Mouse (Mus musculus): Measurements from ENCODE around the gene Mtch1. TPM values are rescaled to one million over a fixed set of nuclear protein-coding genes. Genes with fewer than 3 reads are reported as not detected.

Mtch1 gene
- polyA plus RNA-seq, 1 experiment, result 138 TPM

DNA sequence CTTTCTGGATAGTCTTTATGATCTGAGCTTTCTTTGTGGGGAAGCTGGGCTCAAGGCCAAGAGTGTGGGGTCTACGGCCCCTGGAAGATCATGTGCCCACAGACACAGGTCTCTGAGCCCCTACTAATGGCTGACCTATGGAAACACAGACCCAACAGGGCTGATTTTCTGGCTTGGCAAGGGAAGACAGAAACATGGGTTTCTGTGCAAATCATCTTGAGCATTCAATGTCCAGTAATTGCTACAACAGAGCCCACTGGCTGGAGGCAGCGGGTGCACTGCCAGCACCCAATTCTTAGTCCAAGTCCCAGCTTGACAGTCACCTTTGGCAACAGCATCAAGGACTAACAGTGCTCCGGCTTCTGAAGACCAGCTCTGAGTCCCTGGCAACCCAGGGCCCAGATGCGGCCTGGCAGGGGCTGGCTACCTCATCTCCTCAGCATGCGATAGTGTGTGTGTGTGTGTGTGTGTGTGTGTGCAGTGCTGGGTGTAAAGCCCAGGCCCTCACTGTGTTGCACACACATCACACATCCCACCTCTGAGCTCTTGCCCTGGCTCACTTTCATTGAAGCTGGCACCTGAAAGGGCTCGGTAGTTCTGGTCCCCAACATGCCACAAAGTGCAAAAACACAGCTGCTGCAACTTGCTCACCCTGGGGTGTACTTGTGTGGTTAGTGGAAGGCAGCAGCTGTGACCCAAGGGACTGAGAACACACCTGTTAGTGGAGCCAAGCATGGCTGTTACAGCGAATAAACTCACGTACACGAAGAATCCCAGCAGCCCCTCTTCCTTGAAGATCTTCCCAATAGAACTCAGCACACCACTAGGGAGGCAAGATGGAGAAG lies 9.5 kb downstream of the Mtch1 start:
- Histone ChIP-seq H3K4me1 (ENCODE audit: control insufficient read depth, insufficient read depth, low read length) (peaks cover 8% of the 10 kb centered on the region; the same call in 1 of the 2 replicates), H3K4me3 (ENCODE audit: insufficient read depth, low read length) (no peak overlapping the region), H3K27ac (ENCODE audit: insufficient read depth, low read depth, low read length) (no peak overlapping the region)
- TF ChIP-seq POLR2A (IDR thresholded peaks at IDR 0.05; ENCODE audit: borderline replicate concordance, low read depth, low read length) (no peak), CTCF (IDR thresholded peaks at IDR 0.05; ENCODE audit: low read depth, low read length) (no peak)

DNA sequence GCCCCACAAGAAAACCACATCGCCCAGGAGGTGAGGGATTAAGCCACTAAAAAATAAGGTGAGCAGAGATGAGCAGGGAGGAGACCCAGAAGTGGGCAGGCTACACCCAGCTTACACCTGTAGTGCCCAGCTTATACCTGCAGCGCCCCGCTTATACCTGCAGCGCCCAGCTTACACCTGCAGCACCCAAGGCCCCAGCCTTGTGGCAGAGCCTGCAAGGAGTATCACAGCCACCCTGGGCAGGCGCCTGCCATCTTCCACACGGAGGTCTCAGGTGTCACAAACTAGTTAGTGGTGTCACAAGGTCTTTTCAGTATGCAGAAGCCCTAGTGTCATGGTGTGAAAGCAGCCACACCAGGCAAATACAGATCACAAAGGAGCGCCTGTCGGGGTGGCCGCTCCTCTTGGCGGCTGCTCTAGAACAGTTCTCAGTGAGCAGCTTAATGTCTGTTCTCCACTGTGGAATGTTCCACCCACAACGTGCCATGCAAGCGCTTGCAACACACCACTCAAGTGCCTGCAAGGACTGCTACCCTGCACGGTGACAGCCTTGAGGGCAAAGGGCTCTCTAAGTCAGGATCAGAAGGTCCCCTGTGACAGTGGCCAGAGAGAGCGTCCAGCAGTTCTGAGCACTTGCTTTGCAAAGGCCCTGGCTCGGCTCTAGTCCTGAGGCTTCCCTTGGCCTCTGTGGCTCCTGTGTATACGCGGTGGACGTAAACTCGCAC lies 11.3 kb downstream of the Mtch1 start:
- H3K4me1 ChIP-seq (ENCODE audit: control insufficient read depth, insufficient read depth, low read length), result no peaks in the 10 kb centered on the region
- no peak for TF ChIP-seq CTCF (IDR thresholded peaks at IDR 0.05; ENCODE audit: low read depth, low read length)
- TF ChIP-seq POLR2A (IDR thresholded peaks at IDR 0.05; ENCODE audit: borderline replicate concordance, low read depth, low read length), result no peak

DNA sequence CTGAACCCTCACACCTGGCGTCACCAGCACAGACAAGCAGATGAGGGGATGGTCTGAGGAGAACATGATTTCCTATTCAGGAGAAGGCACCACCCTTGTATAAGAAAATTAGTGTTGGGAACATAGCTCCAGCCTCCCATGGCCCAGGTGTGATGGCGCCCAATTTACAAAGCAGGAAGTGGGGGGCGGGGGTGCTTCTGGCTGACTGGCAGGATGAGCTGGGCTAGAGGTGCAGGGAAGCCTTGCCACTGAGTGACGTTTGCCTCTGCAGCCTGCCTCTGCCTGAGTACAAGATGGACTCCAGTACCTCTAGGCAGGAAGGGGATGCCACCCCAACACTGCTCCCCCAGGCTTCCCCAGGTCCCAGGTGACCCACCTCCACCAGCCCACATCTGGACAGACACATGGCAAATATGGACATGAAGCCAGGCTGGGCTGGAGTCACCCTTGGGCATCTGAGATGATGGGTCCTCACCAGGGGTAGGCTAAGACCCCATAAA lies 15.5 kb downstream of the Mtch1 start:
- TF ChIP-seq CTCF (IDR thresholded peaks at IDR 0.05; ENCODE audit: low read depth, low read length) (no peak), POLR2A (IDR thresholded peaks at IDR 0.05; ENCODE audit: borderline replicate concordance, low read depth, low read length) (no peak)
- Histone ChIP-seq H3K4me3 (ENCODE audit: insufficient read depth, low read length) (no peak overlapping the region), H3K4me1 (ENCODE audit: control insufficient read depth, insufficient read depth, low read length) (no peaks in the 10 kb centered on the region), H3K27ac (ENCODE audit: insufficient read depth, low read depth, low read length) (no peak overlapping the region)

More for the DNA sequence above, 11.3 kb downstream of the Mtch1 start:
- Histone ChIP-seq H3K27ac (ENCODE audit: insufficient read depth, low read depth, low read length) (no peak overlapping the region), H3K4me3 (ENCODE audit: insufficient read depth, low read length) (no peak overlapping the region)

DNA sequence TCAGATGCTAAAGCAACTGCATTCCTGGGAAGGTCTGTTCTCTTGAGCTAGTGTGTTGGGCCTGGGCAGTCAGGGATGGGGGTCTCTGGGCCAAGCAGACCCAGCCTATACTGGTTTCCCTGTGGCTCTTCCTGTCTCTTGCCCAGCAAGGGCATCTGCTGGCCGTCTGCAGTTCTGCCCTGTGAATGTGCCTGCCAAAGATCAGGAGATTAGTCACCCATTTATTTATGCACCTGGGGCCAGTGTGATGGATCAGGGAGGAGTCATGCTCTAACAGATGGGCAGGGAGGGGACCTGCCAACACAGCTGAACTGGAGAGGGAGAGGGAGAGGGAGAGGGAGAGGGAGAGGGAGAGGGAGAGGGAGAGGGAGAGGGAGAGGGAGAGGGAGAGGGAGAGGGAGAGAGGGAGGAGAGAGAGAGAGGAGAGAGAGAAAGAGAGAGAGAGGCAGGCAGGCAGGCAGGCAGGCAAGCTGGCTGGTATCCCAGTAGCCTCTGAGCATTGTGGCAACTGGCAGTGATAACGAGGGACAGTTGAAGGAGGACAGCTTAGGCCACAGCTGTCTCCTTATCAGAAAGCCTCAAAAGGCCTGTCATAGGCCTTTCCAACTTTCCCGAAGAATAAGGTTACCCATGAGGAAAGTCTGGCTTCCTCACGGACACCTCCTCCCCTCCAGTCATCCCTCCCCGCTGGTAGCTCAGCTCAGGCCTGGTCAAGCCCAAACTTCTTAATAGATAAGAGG lies 16.9 kb downstream of the Mtch1 start:
- TF ChIP-seq POLR2A (IDR thresholded peaks at IDR 0.05; ENCODE audit: borderline replicate concordance, low read depth, low read length), result no peak
- Histone ChIP-seq H3K27ac (ENCODE audit: insufficient read depth, low read depth, low read length) (no peak overlapping the region), H3K4me1 (ENCODE audit: control insufficient read depth, insufficient read depth, low read length) (no peaks in the 10 kb centered on the region), H3K4me3 (ENCODE audit: insufficient read depth, low read length) (no peak overlapping the region)

DNA sequence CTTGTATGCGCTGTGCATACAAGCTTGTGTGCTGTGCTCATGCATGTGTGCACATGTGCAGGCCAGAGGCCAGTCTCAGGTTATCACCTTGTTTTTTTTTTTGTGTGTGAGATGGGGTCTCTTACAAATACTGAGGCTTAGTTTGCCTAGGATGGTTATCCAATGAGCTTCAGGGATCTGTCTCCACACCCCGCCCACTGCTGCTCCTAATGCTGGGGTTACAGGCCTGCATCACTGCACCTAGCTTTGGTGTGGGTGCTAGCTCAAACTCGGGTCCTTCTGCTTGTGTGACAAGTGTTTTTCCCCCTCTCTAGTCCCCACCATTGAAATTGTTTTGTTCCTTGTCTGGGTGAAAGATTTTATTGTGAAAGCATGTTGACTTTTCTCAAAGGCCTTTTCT lies 17.5 kb downstream of the Mtch1 start:
- no peak overlapping the region for H3K27ac ChIP-seq (ENCODE audit: insufficient read depth, low read depth, low read length)
- H3K4me3 ChIP-seq (ENCODE audit: insufficient read depth, low read length), result no peak overlapping the region
- no peaks in the 10 kb centered on the region for H3K4me1 ChIP-seq (ENCODE audit: control insufficient read depth, insufficient read depth, low read length)
- no peak for TF ChIP-seq POLR2A (IDR thresholded peaks at IDR 0.05; ENCODE audit: borderline replicate concordance, low read depth, low read length)
- no peak for TF ChIP-seq CTCF (IDR thresholded peaks at IDR 0.05; ENCODE audit: low read depth, low read length)

DNA sequence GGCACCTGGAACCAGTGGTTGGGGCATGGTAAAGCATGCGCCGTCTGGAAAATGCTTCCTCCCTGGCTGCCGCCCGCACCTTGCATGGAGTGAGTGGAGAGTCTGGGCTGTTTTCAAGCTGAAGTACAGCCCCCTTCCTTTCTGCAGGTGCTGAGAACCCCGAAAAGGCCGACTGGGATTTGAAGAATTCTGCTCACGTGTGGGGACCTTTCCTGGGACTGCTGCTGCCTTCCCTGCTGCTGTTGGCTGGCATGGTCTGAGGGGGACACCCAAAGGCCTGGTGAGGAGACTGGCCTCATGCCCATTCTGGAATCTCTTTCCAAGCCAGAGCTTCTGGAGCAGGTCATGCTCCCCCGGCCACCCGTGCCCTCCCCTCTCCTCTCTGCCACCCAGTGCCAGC lies 20.0 kb downstream of the Mtch1 start:
- no peak for TF ChIP-seq CTCF (IDR thresholded peaks at IDR 0.05; ENCODE audit: low read depth, low read length)
- TF ChIP-seq POLR2A (IDR thresholded peaks at IDR 0.05; ENCODE audit: borderline replicate concordance, low read depth, low read length), result no peak
- Histone ChIP-seq H3K4me3 (ENCODE audit: insufficient read depth, low read length) (no peak overlapping the region), H3K4me1 (ENCODE audit: control insufficient read depth, insufficient read depth, low read length) (no peaks in the 10 kb centered on the region), H3K27ac (ENCODE audit: insufficient read depth, low read depth, low read length) (no peak overlapping the region)

DNA sequence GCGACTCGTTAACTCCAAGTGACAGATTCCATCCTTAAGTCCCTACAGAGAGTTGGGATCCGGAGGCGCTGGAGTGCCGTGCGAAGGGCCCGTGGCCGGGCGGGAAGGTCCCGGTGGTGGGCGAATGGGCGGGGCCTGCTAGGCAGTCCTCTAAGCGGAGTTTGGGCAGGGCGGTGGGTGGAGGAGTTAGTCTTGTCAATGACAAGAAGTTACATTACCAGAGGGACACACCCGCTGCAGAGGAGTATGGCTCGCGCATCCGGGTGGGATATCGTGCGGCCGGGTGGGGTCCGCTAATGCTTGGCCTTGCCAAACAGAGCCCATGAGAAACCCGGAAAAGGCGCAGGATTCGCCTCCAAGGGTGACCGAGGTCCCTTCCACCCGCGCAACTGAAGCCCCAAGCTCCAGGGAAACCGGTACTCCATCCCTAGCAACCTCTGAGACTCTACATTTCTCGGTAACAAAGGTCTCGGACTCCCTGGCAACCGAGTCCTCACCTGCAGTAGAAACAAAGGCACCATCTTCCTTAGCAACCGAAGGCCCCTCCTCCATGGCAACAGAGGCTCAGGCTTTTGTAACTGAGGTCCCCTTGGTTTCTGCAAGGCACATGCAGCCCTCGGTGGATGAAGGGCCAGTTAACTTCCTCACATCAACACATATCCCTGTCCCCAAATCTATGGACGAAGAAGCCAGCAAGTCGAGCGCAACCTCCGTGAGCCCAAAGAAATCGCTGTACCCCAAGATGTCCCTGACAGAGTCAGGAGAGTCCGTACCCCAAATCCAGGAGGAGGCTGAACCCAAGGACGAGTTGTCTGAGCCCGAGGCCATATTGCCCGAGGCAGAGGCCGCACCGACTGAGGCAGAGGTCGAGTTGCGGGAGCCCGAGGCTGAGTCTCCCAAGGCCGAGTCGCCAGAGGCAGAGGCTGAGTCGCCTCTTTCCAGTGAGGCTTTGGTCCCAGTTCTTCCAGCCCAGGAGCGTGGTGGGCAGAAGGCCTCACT lies 20.9 kb downstream of the Mtch1 start:
- no peak overlapping the region for H3K4me3 ChIP-seq (ENCODE audit: insufficient read depth, low read length)
- no peak for TF ChIP-seq CTCF (IDR thresholded peaks at IDR 0.05; ENCODE audit: low read depth, low read length)
- TF ChIP-seq POLR2A (IDR thresholded peaks at IDR 0.05; ENCODE audit: borderline replicate concordance, low read depth, low read length), result no peak
- H3K27ac ChIP-seq (ENCODE audit: insufficient read depth, low read depth, low read length), result no peak overlapping the region
- no peaks in the 10 kb centered on the region for H3K4me1 ChIP-seq (ENCODE audit: control insufficient read depth, insufficient read depth, low read length)

DNA sequence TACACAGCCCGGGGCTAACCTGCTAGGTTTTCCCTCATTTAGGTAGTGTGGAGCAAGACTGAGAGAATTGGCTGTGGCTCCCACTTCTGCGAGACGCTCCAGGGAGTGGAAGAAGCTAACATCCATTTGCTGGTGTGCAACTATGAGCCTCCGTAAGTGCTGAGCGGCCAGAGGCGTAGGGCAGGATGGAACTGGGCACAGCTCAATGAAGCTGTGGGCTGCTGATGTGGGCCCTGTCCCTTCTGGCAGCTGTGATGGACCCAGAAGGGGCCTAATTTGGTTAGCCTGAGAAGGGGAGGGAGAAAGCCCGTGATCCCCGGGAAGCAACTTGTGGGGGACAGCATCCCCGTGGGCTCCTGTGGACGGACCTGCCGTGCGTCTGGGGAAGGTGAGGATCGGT lies 21.9 kb downstream of the Mtch1 start:
- H3K27ac ChIP-seq (ENCODE audit: insufficient read depth, low read depth, low read length), result no peak overlapping the region
- TF ChIP-seq POLR2A (IDR thresholded peaks at IDR 0.05; ENCODE audit: borderline replicate concordance, low read depth, low read length) (no peak), CTCF (IDR thresholded peaks at IDR 0.05; ENCODE audit: low read depth, low read length) (no peak)
- no peaks in the 10 kb centered on the region for H3K4me1 ChIP-seq (ENCODE audit: control insufficient read depth, insufficient read depth, low read length)
- no peak overlapping the region for H3K4me3 ChIP-seq (ENCODE audit: insufficient read depth, low read length)

DNA sequence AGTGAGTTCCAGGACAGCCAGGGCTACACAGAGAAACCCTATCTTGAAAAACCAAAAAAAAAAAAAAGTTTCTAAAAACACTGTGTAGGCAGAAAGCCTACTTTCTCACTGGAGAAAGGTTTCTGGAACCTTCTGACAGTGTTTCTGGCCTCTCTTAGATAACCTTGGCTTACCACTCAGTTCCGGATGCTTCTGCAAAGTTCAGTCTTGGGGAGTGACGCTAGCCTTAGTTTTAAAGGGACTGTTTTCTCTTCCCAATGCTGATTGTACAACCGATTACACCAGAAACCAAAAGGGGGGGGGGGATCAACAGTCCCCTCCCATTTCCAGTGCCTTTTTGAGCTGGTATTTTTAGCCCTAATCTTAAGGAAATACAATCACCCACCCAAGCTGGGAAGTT lies 24.1 kb downstream of the Mtch1 start:
- no peak overlapping the region for H3K27ac ChIP-seq (ENCODE audit: insufficient read depth, low read depth, low read length)
- TF ChIP-seq POLR2A (IDR thresholded peaks at IDR 0.05; ENCODE audit: borderline replicate concordance, low read depth, low read length) (no peak), CTCF (IDR thresholded peaks at IDR 0.05; ENCODE audit: low read depth, low read length) (no peak)
- peaks cover 7% of the 10 kb centered on the region for H3K4me1 ChIP-seq (ENCODE audit: control insufficient read depth, insufficient read depth, low read length)
- no peak overlapping the region for H3K4me3 ChIP-seq (ENCODE audit: insufficient read depth, low read length)
